Mouse (Mus musculus): ENCODE data around the gene Ilf2. TPM values are rescaled to one million over a fixed set of nuclear protein-coding genes. Genes with fewer than 3 reads are reported as not detected.
A peak's percentile ranks its signal among the peaks of the same experiment; 100 is the strongest.

The Ilf2 gene
- total RNA-seq (2021) = 100 to 1,000 TPM; 111 to 115 TPM

DNA sequence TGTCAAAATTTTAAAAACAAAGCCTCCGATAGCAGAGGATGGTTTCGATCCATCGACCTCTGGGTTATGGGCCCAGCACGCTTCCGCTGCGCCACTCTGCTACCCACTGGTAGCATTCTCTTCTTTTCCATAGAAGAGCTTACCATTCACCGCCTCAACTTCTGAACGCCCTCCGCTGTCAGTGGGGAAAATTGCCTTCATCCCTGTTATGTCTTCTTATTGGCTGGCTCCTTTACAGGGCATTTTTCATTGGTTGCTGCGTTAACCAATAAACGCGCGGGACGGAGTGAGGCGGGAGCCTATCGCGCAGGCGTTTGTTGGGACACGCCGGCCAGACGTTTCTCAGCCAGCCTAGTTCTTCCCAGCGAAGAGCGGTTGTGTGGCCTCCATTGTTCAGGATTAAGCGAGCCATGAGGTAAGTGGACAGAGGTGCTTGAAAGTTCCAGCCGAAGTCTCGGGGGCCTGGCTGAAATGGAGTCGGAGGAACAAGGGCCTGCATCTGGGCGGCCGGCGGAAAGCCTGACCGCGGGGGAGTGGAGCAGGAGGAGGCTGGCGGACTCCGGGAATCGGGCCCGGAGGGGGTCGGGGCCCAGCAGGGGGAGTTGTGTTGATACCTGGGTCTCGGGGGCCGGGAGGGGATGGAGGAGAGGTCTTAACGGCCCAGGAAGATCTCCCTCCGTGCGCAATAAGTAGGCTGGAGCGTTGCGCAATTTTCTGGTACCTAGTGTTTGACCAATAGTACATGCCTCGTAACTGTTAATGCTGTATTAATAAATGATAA is at the start of gene Ilf2:
Gene Ilf2, plus strand, starts transcription at position 296 of the 781 bp plus-strand sequence.
- intact Hi-C loops (cut with DNase I) = no loop called here
- peak; percentile 96 to 98 for DNase-seq (ENCODE audit: extremely low spot score in 1 of 2, low spot score in 2 of 2)

GRCm38 (mm10) chr3:90427574-90427973 is 48.4 kb upstream of the Ilf2 start:
- no peak for DNase-seq (ENCODE audit: extremely low spot score in 1 of 2, low spot score in 2 of 2)
- intact Hi-C loops (cut with DNase I) = no loop called here

DNA sequence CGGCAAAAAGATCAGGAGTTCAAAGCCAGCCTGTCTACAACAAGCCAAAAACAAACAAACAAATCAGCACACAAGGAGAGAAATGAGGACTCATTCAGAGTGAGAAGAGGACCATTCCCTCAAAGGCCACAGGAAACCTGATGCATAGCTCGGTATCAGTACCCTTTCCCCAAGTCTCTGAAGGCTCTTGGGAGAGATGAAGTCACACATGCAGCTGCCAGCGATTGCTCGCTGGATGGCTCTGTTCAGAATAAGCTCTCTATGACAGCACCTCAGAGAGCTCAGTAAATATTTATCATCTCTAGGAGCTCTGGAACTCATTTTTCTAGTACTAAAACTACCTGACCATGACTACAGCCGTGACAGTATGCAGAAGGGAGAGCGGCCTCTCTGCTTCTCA is 47.7 kb upstream of the Ilf2 start:
- DNase-seq (ENCODE audit: extremely low spot score in 1 of 2, low spot score in 2 of 2) = no peak
- intact Hi-C loops (cut with DNase I) = no loop called here

DNA sequence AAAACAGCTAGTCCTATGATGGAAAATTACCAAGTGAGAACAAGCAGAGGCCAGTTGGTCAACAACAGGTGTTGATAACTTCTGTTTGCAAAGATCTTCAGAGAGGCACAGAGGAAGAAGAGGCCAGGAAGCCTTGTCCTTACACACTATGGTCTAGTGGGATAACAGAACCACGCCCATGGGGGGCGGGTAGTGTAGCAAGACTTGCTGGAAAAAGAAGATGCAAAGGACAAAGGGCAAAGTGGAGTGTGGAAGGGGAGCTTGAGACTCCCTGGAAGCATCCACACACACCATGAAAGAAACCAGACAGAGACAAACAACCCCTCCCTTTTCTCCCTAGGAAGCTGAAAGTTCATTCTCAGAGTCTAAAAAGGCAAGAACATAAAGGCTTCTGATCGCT is 46.4 kb upstream of the Ilf2 start:
- DNase-seq (ENCODE audit: extremely low spot score in 1 of 2, low spot score in 2 of 2) = no peak
- intact Hi-C loops (cut with DNase I) = no loop called here

DNA sequence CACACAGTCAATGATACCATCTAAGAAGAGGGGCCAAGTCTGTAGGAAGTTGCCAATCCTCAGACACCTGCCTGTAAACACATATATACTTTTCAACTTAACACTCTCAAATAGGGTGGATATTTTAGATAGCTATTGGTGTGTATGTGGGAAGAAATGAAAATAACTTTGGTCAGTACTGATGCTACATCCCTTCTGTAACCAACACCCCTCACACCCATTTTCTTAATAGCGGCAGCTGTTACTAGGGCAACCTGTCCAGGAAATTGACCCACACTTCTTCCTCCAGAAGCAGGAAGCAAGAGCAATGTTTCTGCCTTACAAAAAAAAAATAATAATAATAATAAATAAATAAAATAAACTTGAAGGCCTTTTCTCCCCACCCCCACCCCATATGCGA is 43.6 kb upstream of the Ilf2 start:
- no peak for DNase-seq (ENCODE audit: extremely low spot score in 1 of 2, low spot score in 2 of 2)
- intact Hi-C loops (cut with DNase I) = loop anchor here (5.0 kb wide), 1 partner anchor 35 kb away; the partner anchor contains the start of gene Npr1

DNA sequence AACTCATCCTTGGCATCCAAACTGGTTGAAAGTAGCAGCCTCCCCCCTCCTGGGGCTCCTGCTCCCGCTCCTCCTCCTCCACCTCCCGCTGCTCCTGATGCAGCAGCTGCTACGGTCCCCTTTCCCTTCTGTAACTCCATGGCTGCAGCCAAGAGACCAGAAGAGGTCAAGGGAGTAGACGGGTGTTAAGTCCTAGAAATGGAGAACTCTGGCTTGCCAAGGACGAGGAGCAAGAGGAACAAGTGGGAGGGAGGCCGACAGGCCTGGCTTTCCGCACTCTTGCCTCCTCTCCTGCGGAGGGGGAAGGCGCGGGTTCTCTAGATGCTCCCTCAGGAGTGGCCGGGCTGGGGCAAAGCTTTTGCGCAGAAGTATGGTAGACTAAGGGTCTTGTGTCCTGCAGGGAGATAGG is 43.1 kb upstream of the Ilf2 start:
- intact Hi-C loops (cut with DNase I) = loop anchor here (5.0 kb wide), 1 partner anchor 34 kb away; the partner anchor contains the start of gene Npr1
- DNase-seq (ENCODE audit: extremely low spot score in 1 of 2, low spot score in 2 of 2) = peak; percentile 33 to 61

- intact Hi-C loops (cut with DNase I) = loop anchor here (5.0 kb wide), 1 partner anchor 34 kb away; the partner anchor contains the start of gene Npr1
- DNase-seq (ENCODE audit: extremely low spot score in 1 of 2, low spot score in 2 of 2) = peak; percentile 99 to 100
These were observed 42.4 kb upstream of the Ilf2 start, which contains the start of gene Ints3 for GRCm38 (mm10) chr3:90433381-90434020. Gene Ints3, minus strand, starts transcription at chr3:90433622.

DNA sequence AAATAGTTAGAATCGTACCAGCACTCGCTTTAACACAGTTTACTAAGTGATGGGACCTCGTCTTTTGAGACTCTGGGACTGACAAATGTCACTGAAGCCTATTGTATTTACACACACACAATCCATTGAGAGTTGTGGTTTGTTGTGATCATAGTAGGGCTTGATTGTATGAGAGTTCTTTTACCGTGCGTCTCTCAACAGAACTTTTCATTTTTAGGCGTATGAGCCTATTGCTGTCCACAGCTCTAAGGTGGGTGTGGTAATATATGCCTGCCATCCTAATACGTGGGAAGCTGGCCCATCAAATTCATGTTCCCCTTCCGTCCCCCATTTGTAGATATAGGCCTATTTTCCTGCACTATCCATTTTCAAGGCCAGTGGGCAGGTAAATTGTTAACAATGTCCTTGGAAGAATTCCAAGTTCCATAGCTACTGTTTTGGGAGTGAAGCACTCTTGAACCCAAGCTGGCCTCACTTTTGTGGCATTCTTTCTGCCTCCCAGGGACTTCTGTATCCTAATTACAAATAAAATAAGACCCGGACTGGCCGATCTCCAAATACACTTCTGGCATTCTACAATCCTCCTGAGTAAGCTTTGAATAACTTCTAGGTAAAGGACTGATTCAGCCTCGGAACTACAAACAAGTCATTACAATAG is 41.7 kb upstream of the Ilf2 start:
- intact Hi-C loops (cut with DNase I) = loop anchor here (5.0 kb wide), 1 partner anchor 33 kb away; the partner anchor contains the start of gene Npr1

DNA sequence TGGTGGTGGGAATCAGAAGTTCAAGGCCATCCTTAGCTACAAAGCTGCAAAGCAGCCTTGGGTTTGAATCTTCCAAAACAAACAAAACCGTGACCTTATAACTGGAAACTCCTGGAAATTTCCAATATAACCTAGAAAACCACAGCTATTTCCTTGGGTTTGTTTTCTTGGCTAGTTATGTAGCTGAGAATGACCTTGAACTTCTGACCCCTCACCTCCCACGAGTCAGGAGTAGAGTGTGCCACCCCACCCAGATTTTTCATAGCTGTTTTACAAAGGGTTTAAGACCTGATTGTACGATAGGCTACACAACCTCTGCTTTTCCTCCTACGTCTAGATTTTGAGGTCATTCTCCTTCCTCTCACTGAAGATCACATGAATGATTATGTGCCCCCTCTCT is 38.8 kb upstream of the Ilf2 start:
- intact Hi-C loops (cut with DNase I) = no loop called here

More for the DNA sequence above, 41.7 kb upstream of the Ilf2 start:
- no peak for DNase-seq (ENCODE audit: extremely low spot score in 1 of 2, low spot score in 2 of 2)

DNA sequence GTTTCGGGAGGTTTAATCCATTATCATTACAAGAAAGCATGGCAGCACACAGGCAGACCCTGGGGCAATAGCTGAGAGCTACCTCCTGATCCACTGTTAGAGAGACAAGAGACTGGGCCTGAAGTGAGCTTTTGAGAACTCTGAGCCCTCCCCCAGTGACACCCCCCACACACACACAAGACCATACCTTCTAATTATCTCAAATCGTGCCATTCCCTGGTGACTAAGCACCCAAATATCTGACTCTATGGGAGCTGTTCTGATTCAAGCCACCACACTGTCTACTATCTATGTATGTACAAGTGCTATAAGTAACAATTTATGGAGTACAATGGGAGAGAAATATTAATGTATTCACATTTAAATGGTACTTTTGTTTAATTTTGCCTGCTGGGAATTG is 35.2 kb upstream of the Ilf2 start:
- DNase-seq (ENCODE audit: extremely low spot score in 1 of 2, low spot score in 2 of 2) = no peak
- intact Hi-C loops (cut with DNase I) = no loop called here

More for the DNA sequence above, 38.8 kb upstream of the Ilf2 start:
- no peak for DNase-seq (ENCODE audit: extremely low spot score in 1 of 2, low spot score in 2 of 2)

DNA sequence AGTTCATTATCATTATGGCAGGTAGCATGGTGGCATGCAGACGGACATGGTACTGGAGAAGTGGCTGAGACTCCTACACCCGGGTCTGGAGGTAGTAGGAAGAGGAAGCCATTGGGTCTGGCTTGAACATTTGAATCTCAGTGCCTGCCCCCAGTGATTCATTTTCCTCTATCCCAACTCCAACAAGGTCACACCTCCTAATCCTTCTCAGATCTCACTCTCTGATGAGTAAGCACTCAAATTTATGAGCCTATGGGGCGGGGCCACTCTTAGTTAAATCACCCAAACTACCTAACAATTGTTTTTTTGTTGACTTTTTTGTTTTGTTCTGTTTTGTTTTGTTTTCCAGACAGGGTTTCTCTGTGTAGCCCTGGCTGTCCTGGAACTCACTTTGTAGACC is 31.9 kb upstream of the Ilf2 start:
- intact Hi-C loops (cut with DNase I) = no loop called here
- no peak for DNase-seq (ENCODE audit: extremely low spot score in 1 of 2, low spot score in 2 of 2)

DNA sequence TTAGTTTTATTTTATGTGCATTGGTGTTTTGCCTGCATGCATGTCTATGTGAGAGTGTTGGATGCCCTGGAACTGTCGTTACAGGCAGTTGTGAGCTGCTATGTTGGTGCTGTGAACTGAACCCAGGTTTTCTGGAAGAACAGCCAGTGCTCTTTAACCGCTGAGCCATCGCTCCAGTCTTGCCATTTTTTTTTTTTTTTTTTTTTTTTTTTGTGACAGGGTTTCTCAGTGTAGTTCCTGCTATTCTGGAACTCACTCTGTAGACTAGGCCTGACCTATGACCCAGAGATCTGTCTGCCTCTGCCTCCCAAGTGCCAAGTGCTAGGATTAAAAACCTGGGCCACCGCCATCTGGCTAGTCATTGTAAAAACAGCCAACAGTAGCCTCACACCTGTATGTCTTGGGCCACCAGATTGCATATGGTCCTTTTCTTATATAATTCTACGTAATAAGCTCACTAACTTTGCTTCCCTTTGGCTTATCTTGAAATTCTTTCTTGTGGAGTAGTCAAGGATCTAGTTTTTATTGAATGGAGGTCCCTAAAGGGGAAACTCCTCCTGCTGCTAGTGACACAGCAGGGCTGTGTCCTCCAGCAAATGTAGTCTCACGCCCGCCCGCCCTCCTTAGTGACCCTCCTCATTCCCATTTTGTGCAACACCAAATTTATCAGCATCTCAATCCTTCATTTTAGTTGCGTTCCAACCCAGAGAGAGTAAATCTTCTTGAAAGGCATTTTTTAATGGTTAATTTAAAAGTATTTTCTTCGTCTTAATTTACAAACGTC is 30.3 kb upstream of the Ilf2 start:
- intact Hi-C loops (cut with DNase I) = no loop called here
- DNase-seq (ENCODE audit: extremely low spot score in 1 of 2, low spot score in 2 of 2) = no peak

DNA sequence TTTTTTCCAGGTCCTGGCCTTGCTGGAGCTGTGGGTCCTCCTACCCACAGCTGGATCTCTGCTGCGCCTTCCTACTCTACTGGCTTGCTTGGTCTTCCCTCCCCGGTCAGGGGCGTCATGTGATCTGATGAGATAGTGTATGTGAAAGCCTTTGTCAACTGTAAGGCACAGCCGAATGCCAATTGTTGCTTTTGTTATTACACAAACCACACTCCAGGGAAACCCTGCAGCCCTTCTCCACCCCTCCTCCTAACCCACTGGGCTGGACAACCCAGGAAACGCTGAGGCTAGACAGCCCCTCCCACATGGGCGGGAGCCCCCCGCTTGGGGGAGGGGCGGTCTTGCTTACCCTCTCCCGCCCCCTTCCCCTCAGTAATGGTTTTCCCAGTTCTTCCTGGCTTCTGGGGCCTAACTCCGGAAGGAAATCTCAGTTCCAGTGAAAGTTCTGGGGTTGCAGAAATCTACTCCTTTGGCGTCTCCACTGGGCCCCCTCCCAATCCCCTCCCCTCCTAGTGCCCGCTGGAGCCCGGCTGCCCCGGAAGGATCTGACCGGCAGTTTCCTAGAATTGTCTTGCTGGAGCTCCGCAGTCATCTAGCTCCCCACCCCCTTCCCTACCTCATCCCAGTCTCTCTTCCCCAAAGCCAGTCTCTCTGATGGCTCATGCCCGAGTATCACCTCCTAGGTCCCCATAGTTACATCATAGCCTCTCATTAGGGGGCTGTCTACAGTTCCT is 29.4 kb upstream of the Ilf2 start:
- intact Hi-C loops (cut with DNase I) = no loop called here
- peak; percentile 72 to 92 for DNase-seq (ENCODE audit: extremely low spot score in 1 of 2, low spot score in 2 of 2)

GRCm38 (mm10) chr3:90447123-90447494 is 28.8 kb upstream of the Ilf2 start:
- intact Hi-C loops (cut with DNase I) = no loop called here
- DNase-seq (ENCODE audit: extremely low spot score in 1 of 2, low spot score in 2 of 2) = no peak

GRCm38 (mm10) chr3:90448626-90449025 is 27.3 kb upstream of the Ilf2 start:
- no peak for DNase-seq (ENCODE audit: extremely low spot score in 1 of 2, low spot score in 2 of 2)
- intact Hi-C loops (cut with DNase I) = no loop called here

DNA sequence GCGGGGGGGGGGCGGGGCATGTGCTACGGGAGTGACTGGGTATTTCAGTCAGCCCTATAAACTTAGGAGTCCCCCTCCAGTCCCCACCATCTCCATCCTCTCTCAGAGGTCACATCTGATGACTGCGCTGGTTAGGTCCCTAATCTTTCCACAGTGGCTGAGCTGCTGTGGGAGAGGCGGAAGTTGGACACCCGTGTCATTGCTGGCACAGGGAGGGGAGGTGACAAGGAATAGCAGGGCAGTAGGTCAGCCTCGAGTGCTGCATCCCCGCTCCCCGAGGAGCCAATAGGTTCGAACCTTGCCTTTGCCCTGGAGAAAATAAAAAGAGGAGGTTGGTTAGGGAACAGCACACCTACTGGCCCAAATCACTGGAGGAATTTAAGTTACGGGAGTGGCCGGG is 25.1 kb upstream of the Ilf2 start:
- intact Hi-C loops (cut with DNase I) = no loop called here
- no peak for DNase-seq (ENCODE audit: extremely low spot score in 1 of 2, low spot score in 2 of 2)

DNA sequence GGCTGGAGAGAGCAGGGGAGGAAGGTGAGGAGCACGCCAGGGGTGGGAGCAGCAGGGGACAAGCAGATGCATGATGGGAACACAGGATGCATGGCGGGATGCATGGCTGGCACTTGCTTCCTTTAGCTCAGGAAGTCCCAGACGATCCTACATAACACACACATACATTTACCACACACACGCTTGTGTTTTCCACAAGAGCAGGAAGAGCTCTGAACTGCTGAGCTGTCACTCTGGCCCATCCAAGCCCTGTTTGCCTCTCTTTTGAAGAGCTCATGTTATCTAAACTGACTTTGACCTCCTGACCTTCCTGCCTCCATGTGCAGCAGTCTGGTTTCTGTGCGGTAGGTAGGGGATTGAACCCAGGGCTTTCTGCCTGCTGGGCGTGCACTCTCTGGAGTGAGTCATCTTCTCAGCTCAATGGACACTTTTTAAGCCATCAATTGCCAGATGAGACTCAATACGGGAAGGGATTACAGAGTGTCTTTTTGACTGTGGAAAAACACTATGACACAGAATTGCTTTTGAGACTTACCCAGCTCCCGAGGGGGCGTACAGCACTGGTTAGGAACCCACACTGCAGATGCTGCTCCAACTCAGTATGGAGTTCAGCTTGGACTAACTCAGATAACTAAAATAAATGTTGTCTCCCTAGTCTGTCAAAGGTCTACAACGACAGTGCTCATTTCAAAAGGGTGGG is 24.4 kb upstream of the Ilf2 start:
- intact Hi-C loops (cut with DNase I) = no loop called here
- no peak for DNase-seq (ENCODE audit: extremely low spot score in 1 of 2, low spot score in 2 of 2)

DNA sequence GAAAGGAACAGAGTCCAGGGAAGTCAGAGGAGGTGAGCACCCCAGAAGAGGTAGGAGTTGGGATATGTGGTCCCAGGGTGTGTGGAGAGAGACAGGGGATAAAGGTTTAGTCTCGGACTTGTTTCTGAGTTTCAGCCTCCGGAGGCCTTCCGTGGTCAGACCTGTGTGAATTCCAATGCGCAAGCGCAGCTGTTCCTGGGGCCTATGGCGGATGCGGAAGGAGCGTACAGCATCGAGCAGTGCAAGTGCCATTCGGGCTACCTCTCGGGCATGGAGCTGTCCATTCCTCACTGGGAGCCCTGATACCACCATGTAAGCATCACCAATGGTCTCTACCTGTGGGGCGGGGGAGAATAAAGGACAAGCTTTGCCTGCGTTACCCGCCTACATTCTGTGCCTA is 21.0 kb upstream of the Ilf2 start:
- no peak for DNase-seq (ENCODE audit: extremely low spot score in 1 of 2, low spot score in 2 of 2)
- intact Hi-C loops (cut with DNase I) = no loop called here
